Mouse (Mus musculus) ES-E14 (cell line): ENCODE results near the gene Dlx4. TPM values are rescaled to one million over a fixed set of nuclear protein-coding genes. Genes with fewer than 3 reads are reported as not detected.

ENCODE experiments used
- DNase-seq: peaks from one replicate; pipeline ENCODE4 v3.0.0-alpha.2; 2013; ENCODE audit warnings: low read depth, low spot score
- H3K27ac ChIP-seq: 2 replicates; pipeline ENCODE4 v1.5.1; 2012; ENCODE audit warnings: low read depth, mild to moderate bottlenecking, low read length, moderate library complexity, mixed read lengths; ENCODE audit not compliant: poor library complexity, insufficient read depth, severe bottlenecking
- H3K36me3 ChIP-seq: 2 replicates; pipeline ENCODE4 v1.6.1; 2012; ENCODE audit warnings: mild to moderate bottlenecking, low read length, moderate library complexity, mixed read lengths; ENCODE audit not compliant: control insufficient read depth, poor library complexity, insufficient read depth, severe bottlenecking
- H3K4me1 ChIP-seq, 2 experiments: fragments of 150-350 bp in 1 of 2; sonication (generic) in 1 of 2; 2 replicates each; pipeline ENCODE4 v1.6.1; 2012; ENCODE audit warnings: low read length in 2 of 2, mild to moderate bottlenecking in 1 of 2, mixed read lengths in 1 of 2; ENCODE audit not compliant: control insufficient read depth in 2 of 2, insufficient read depth in 2 of 2, poor library complexity in 1 of 2
- H3K4me3 ChIP-seq, 2 experiments: fragments of 150-350 bp in 1 of 2; sonication (generic) in 1 of 2; 2 replicates each; pipeline ENCODE4 v1.5.1; 2012; ENCODE audit warnings: low read length in 2 of 2, low read depth in 1 of 2, mild to moderate bottlenecking in 1 of 2, mixed read lengths in 1 of 2; ENCODE audit not compliant: insufficient read depth in 1 of 2, poor library complexity in 1 of 2, severe bottlenecking in 1 of 2
- H3K9ac ChIP-seq: 2 replicates; pipeline ENCODE4 v1.6.1; 2012; ENCODE audit warnings: low read depth, mild to moderate bottlenecking, low read length, mixed read lengths; ENCODE audit not compliant: poor library complexity, insufficient read depth, severe bottlenecking
- H3K9me3 ChIP-seq: fragments of 150-350 bp; sonication (generic); 2 replicates; pipeline ENCODE4 v1.6.1; 2012; ENCODE audit warnings: low read depth, mild to moderate bottlenecking, low read length; ENCODE audit not compliant: control insufficient read depth, insufficient read depth
- CHD2 ChIP-seq: IDR thresholded peaks from 2 replicates; pipeline ENCODE4 v1.6.1; 2014; ENCODE audit warnings: mild to moderate bottlenecking, low read depth, low read length, inconsistent platforms
- HCFC1 ChIP-seq: IDR thresholded peaks from 2 replicates; pipeline ENCODE4 v1.6.1; 2012; ENCODE audit warnings: low read length, inconsistent platforms, borderline replicate concordance; ENCODE audit not compliant: insufficient read depth
- MAFK ChIP-seq: IDR thresholded peaks from 2 replicates; pipeline ENCODE4 v1.6.1; 2014; ENCODE audit warnings: mild to moderate bottlenecking, low read depth, low read length, inconsistent platforms; ENCODE audit not compliant: insufficient read depth
- ZC3H11A ChIP-seq: IDR thresholded peaks from 2 replicates; pipeline ENCODE4 v1.6.1; 2012; ENCODE audit warnings: low read depth, mild to moderate bottlenecking, inconsistent platforms, low read length, borderline replicate concordance
- ZNF384 ChIP-seq: IDR thresholded peaks from 2 replicates; pipeline ENCODE4 v1.6.1; 2012; ENCODE audit warnings: low read depth, low read length, inconsistent platforms
- in situ Hi-C, 2 experiments: fragments of 600-800 bp; cut with MboI; formaldehyde crosslinking; loops; one replicate each; pipeline ENCODE4 v1.15.1; 2025; ENCODE audit warnings: low sequenced_read_pairs in 2 of 2, inconsistent platforms in 1 of 2; ENCODE audit not compliant: unreplicated experiment in 2 of 2
- total RNA-seq: library from RNA; depleted of rRNA; stranded (reverse); fragments of 300-350 nt; gene quantifications from 2 replicates; pipeline ENCODE4 v1.2.3, GENCODE M21; 2012

The Dlx4 gene
- total RNA-seq, 1 experiment = 0.18 TPM

GRCm38 (mm10) chr11:95121161-95122099 lies 24.6 kb downstream of the Dlx4 start:
- H3K4me1 ChIP-seq = peaks cover 3 to 19% of the 10 kb centered on the region in 2 experiments; a peak in 1 of 4 replicates
- no peaks in the 10 kb centered on the region for H3K36me3 ChIP-seq
- no peak for TF ChIP-seq MAFK
- no peak for TF ChIP-seq ZNF384
- no peak for TF ChIP-seq CHD2
- no peak for TF ChIP-seq HCFC1
- TF ChIP-seq ZC3H11A = no peak
- in situ Hi-C loops = loop anchor here in 1 of 2 experiments (25.0 kb wide), 1 partner anchor 391 kb away; the partner anchor contains the start of gene Nxph3
- no peaks in the 10 kb centered on the region for H3K9me3 ChIP-seq
- H3K9ac ChIP-seq = 0 out of 2 replicates have a peak overlapping the region, but pooled peaks have one; percentile 26
- H3K27ac ChIP-seq = no peak overlapping the region
- DNase-seq = no peak
- peak overlapping the region in 1 of 2 experiments; percentile 56; a peak in 2 of 4 replicates for H3K4me3 ChIP-seq

GRCm38 (mm10) chr11:95120633-95121020 lies 25.4 kb downstream of the Dlx4 start:
- no peak for DNase-seq
- in situ Hi-C loops = loop anchor here in 1 of 2 experiments (25.0 kb wide), 1 partner anchor 392 kb away; the partner anchor contains the start of gene Nxph3
- no peaks in the 10 kb centered on the region for H3K36me3 ChIP-seq
- no peak overlapping the region for H3K27ac ChIP-seq
- peak overlapping the region in 1 of 2 experiments; percentile 56; a peak in 3 of 4 replicates for H3K4me3 ChIP-seq
- TF ChIP-seq ZC3H11A = no peak
- TF ChIP-seq HCFC1 = no peak
- no peak for TF ChIP-seq ZNF384
- no peak for TF ChIP-seq CHD2
- TF ChIP-seq MAFK = no peak
- H3K9me3 ChIP-seq = no peaks in the 10 kb centered on the region
- no peak overlapping the region for H3K9ac ChIP-seq
- peaks cover 0 to 14% of the 10 kb centered on the region in 2 experiments; a peak in 1 of 4 replicates for H3K4me1 ChIP-seq

GRCm38 (mm10) chr11:95119990-95120632 lies 26.0 kb downstream of the Dlx4 start, which contains the start of gene Dlx3:
Gene Dlx3, plus strand, starts transcription at chr11:95120119.
- TF ChIP-seq HCFC1 = no peak
- TF ChIP-seq CHD2 = no peak
- TF ChIP-seq MAFK = no peak
- Histone ChIP-seq H3K4me3 (peak within 1 kb of the TSS; percentile 51 to 56; a peak in 3 of 4 replicates), H3K4me1 (peaks cover 0 to 10% of the 10 kb centered on the region in 2 experiments; a peak in 1 of 4 replicates), H3K9ac (peak within 1 kb of the TSS; percentile 21; the same call in 1 of the 2 replicates), H3K9me3 (no peaks in the 10 kb centered on the region), H3K36me3 (no peaks in the 10 kb centered on the region), H3K27ac (no peak within 1 kb of the TSS)
- DNase-seq = peak; percentile 54
- in situ Hi-C loops = loop anchor here (5.0 to 25.0 kb wide), 3 partner anchors 117 to 405 kb away; partner anchors contain the start of gene Nxph3 (in 1 of the 2)

DNA sequence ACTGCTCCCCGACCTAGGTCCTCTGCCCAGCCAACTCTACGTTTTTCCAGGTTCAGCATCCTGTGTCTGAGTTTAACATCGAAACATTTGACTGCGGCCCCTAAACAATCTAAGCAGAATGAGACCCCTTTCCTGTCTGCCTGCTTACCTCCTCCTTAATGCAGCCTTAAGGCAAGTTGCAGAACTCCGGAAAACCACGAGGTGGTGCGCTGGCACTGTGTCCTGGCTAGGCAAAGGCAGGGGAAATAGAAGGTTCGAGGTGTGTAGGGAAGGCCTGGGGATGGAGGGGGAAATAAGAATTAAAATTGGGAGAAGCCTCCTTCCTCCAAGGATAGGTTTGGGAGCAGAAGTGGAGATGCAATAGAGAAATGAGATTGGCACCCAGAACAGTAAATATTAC lies 27.6 kb downstream of the Dlx4 start:
- Histone ChIP-seq H3K4me1 (peaks cover 0 to 9% of the 10 kb centered on the region in 2 experiments; a peak in 1 of 4 replicates), H3K9ac (no peak overlapping the region), H3K27ac (no peak overlapping the region), H3K9me3 (no peaks in the 10 kb centered on the region), H3K4me3 (peak overlapping the region in 1 of 2 experiments; percentile 39; a peak in 2 of 4 replicates), H3K36me3 (no peaks in the 10 kb centered on the region)
- TF ChIP-seq MAFK (no peak), ZC3H11A (peak; percentile 85)
- in situ Hi-C loops = loop anchor here (5.0 to 25.0 kb wide), 3 partner anchors 119 to 406 kb away; partner anchors contain the start of gene Nxph3 (in 1 of the 2)
- DNase-seq = peak; percentile 70
